Mouse (Mus musculus) ovary, postnatal 36 days (tissue): ENCODE data around the gene Ptger2.
"Not testable (repeated sequence)": the region's sequence is repeated elsewhere in the genome, so short reads cannot be mapped to it uniquely, and the experiment has no call there.

ENCODE experiments used
- DNase-seq: peaks from one replicate; pipeline ENCODE4 v3.0.0; 2022; ENCODE audit warnings: low spot score, mixed read lengths

Gene Ptger2

GRCm38 (mm10) chr14:44987674-44988355, at the start of gene Ptger2:
Gene Ptger2 (plus strand): TSS chr14:44988195.
- DNase-seq = not testable (repeated sequence)

GRCm38 (mm10) chr14:44960746-44961145, 27.2 kb upstream of the Ptger2 start:
- DNase-seq = no peak

GRCm38 (mm10) chr14:44977278-44977677, 10.7 kb upstream of the Ptger2 start:
- DNase-seq = peak; percentile 43

GRCm38 (mm10) chr14:44979887-44980286, 8.1 kb upstream of the Ptger2 start:
- peak; percentile 15 for DNase-seq

- DNase-seq = peak; percentile 14
Measured at GRCm38 (mm10) chr14:44981490-44981889, 6.5 kb upstream of the Ptger2 start.

GRCm38 (mm10) chr14:44984106-44984505, 3.9 kb upstream of the Ptger2 start:
- DNase-seq = no peak

- DNase-seq = no peak
Measured at GRCm38 (mm10) chr14:44986248-44986647, 1.7 kb upstream of the Ptger2 start.

GRCm38 (mm10) chr14:44988456-44989016, 541 bp downstream of the Ptger2 start:
- DNase-seq = peak; percentile 33

GRCm38 (mm10) chr14:44989017-44989721, 1.2 kb downstream of the Ptger2 start:
- peak; percentile 19 for DNase-seq

- DNase-seq = no peak
Measured at GRCm38 (mm10) chr14:44989751-44990150, 1.8 kb downstream of the Ptger2 start.

GRCm38 (mm10) chr14:44994337-44994736, 6.3 kb downstream of the Ptger2 start:
- no peak for DNase-seq

GRCm38 (mm10) chr14:45000086-45000769, 12.2 kb downstream of the Ptger2 start:
- DNase-seq = no peak

GRCm38 (mm10) chr14:45005698-45006283, 17.8 kb downstream of the Ptger2 start:
- DNase-seq = no peak

GRCm38 (mm10) chr14:45009242-45009641, 21.2 kb downstream of the Ptger2 start:
- no peak for DNase-seq

- no peak for DNase-seq
Measured at GRCm38 (mm10) chr14:45011260-45011659, 23.3 kb downstream of the Ptger2 start.

- no peak for DNase-seq
Measured at GRCm38 (mm10) chr14:45011671-45012070, 23.7 kb downstream of the Ptger2 start.

- DNase-seq = no peak
Measured at GRCm38 (mm10) chr14:45021551-45021950, 33.6 kb downstream of the Ptger2 start.

GRCm38 (mm10) chr14:45034293-45034692, 46.3 kb downstream of the Ptger2 start:
- no peak for DNase-seq

- DNase-seq = no peak
Measured at GRCm38 (mm10) chr14:45036579-45036978, 48.6 kb downstream of the Ptger2 start.

GRCm38 (mm10) chr14:45038052-45038451, 50.1 kb downstream of the Ptger2 start:
- no peak for DNase-seq

- no peak for DNase-seq
Measured at GRCm38 (mm10) chr14:45040851-45041475, 53.0 kb downstream of the Ptger2 start.

GRCm38 (mm10) chr14:45048128-45048527, 60.1 kb downstream of the Ptger2 start:
- DNase-seq = no peak
